Mouse (Mus musculus): ENCODE measurements around the gene Tm9sf1. TPM values are rescaled to one million over a fixed set of nuclear protein-coding genes. Genes with fewer than 3 reads are reported as not detected.

The Tm9sf1 gene
- polyA plus RNA-seq, 1 experiment, result 110 TPM

- peak; percentile 31 for DNase-seq
- 3% methylated on average over 23 of the region's 23 CpGs for WGBS
- Histone ChIP-seq H3K27me3 (replicated peaks; ENCODE audit: control insufficient read depth, insufficient read depth, low read length) (no peaks in the 10 kb centered on the region), H3K4me3 (ENCODE audit: insufficient read depth, low read depth, low read length) (peak overlapping the region; percentile 70), H3K27ac (ENCODE audit: insufficient read depth, low read depth, low read length) (peak overlapping the region; percentile 2; the same call in 1 of the 2 replicates), H3K36me3 (ENCODE audit: control insufficient read depth, insufficient read depth, low read length) (no peaks in the 10 kb centered on the region), H3K4me1 (ENCODE audit: control insufficient read depth, insufficient read depth, low read length) (no peaks in the 10 kb centered on the region)
- TF ChIP-seq POLR2A (IDR thresholded peaks at IDR 0.05; ENCODE audit: low read depth, low read length) (no peak), CTCF (conservative IDR thresholded peaks at IDR 0.05; ENCODE audit: insufficient read depth, insufficient read length, low read depth, low read length) (no peak)
These were observed 8.6 kb downstream of the Tm9sf1 start for GRCm38 (mm10) chr14:55634874-55635522.

- Histone ChIP-seq H3K36me3 (ENCODE audit: control insufficient read depth, insufficient read depth, low read length) (no peaks in the 10 kb centered on the region), H3K4me1 (ENCODE audit: control insufficient read depth, insufficient read depth, low read length) (no peaks in the 10 kb centered on the region), H3K27ac (ENCODE audit: insufficient read depth, low read depth, low read length) (no peak overlapping the region), H3K27me3 (replicated peaks; ENCODE audit: control insufficient read depth, insufficient read depth, low read length) (no peaks in the 10 kb centered on the region), H3K4me3 (ENCODE audit: insufficient read depth, low read depth, low read length) (no peak overlapping the region)
- peak; percentile 59 for DNase-seq
- TF ChIP-seq CTCF (conservative IDR thresholded peaks at IDR 0.05; ENCODE audit: insufficient read depth, insufficient read length, low read depth, low read length), result peak; percentile 85
- no peak for TF ChIP-seq POLR2A (IDR thresholded peaks at IDR 0.05; ENCODE audit: low read depth, low read length)
- WGBS, result 43% methylated on average over 5 of the region's 5 CpGs
These were observed 14.3 kb downstream of the Tm9sf1 start for GRCm38 (mm10) chr14:55629312-55629711.

GRCm38 (mm10) chr14:55628077-55628827, 15.4 kb downstream of the Tm9sf1 start:
- WGBS, result 83% methylated on average over 27 of the region's 27 CpGs
- Histone ChIP-seq H3K4me3 (ENCODE audit: insufficient read depth, low read depth, low read length) (no peak overlapping the region), H3K36me3 (ENCODE audit: control insufficient read depth, insufficient read depth, low read length) (no peaks in the 10 kb centered on the region), H3K4me1 (ENCODE audit: control insufficient read depth, insufficient read depth, low read length) (no peaks in the 10 kb centered on the region), H3K27ac (ENCODE audit: insufficient read depth, low read depth, low read length) (no peak overlapping the region), H3K27me3 (replicated peaks; ENCODE audit: control insufficient read depth, insufficient read depth, low read length) (no peaks in the 10 kb centered on the region)
- TF ChIP-seq CTCF (conservative IDR thresholded peaks at IDR 0.05; ENCODE audit: insufficient read depth, insufficient read length, low read depth, low read length) (no peak), POLR2A (IDR thresholded peaks at IDR 0.05; ENCODE audit: low read depth, low read length) (no peak)
- DNase-seq, result no peak

GRCm38 (mm10) chr14:55618486-55619195, 25.0 kb downstream of the Tm9sf1 start:
- Histone ChIP-seq H3K4me1 (ENCODE audit: control insufficient read depth, insufficient read depth, low read length) (peaks cover 1% of the 10 kb centered on the region; the same call in 1 of the 2 replicates), H3K27me3 (replicated peaks; ENCODE audit: control insufficient read depth, insufficient read depth, low read length) (no peaks in the 10 kb centered on the region), H3K36me3 (ENCODE audit: control insufficient read depth, insufficient read depth, low read length) (no peaks in the 10 kb centered on the region), H3K27ac (ENCODE audit: insufficient read depth, low read depth, low read length) (0 out of 2 replicates have a peak overlapping the region, but pooled peaks have one; percentile 16), H3K4me3 (ENCODE audit: insufficient read depth, low read depth, low read length) (peak overlapping the region; percentile 34; the same call in 1 of the 2 replicates)
- no peak for DNase-seq
- TF ChIP-seq POLR2A (IDR thresholded peaks at IDR 0.05; ENCODE audit: low read depth, low read length) (no peak), CTCF (conservative IDR thresholded peaks at IDR 0.05; ENCODE audit: insufficient read depth, insufficient read length, low read depth, low read length) (no peak)
- 39% methylated on average over 22 of the region's 22 CpGs for WGBS

GRCm38 (mm10) chr14:55617822-55618221, 25.8 kb downstream of the Tm9sf1 start, which contains the start of gene Rec8:
Rec8 (plus strand) TSS chr14:55618037.
- TF ChIP-seq POLR2A (IDR thresholded peaks at IDR 0.05; ENCODE audit: low read depth, low read length) (no peak), CTCF (conservative IDR thresholded peaks at IDR 0.05; ENCODE audit: insufficient read depth, insufficient read length, low read depth, low read length) (no peak; the same call in 1 of the 2 replicates)
- peak; percentile 69 for DNase-seq
- Histone ChIP-seq H3K4me3 (ENCODE audit: insufficient read depth, low read depth, low read length) (peak within 1 kb of the TSS; percentile 34; the same call in 1 of the 2 replicates), H3K36me3 (ENCODE audit: control insufficient read depth, insufficient read depth, low read length) (no peaks in the 10 kb centered on the region), H3K27me3 (replicated peaks; ENCODE audit: control insufficient read depth, insufficient read depth, low read length) (no peaks in the 10 kb centered on the region), H3K27ac (ENCODE audit: insufficient read depth, low read depth, low read length) (peak within 1 kb of the TSS; percentile 19; the same call in 1 of the 2 replicates), H3K4me1 (ENCODE audit: control insufficient read depth, insufficient read depth, low read length) (peaks cover 8% of the 10 kb centered on the region; the same call in 1 of the 2 replicates)
- 26% methylated on average over 21 of the region's 21 CpGs for WGBS

- DNase-seq, result no peak
- Histone ChIP-seq H3K36me3 (ENCODE audit: control insufficient read depth, insufficient read depth, low read length) (no peaks in the 10 kb centered on the region), H3K4me1 (ENCODE audit: control insufficient read depth, insufficient read depth, low read length) (peaks cover 11% of the 10 kb centered on the region; the same call in 1 of the 2 replicates), H3K4me3 (ENCODE audit: insufficient read depth, low read depth, low read length) (no peak overlapping the region), H3K27ac (ENCODE audit: insufficient read depth, low read depth, low read length) (no peak overlapping the region), H3K27me3 (replicated peaks; ENCODE audit: control insufficient read depth, insufficient read depth, low read length) (no peaks in the 10 kb centered on the region)
- TF ChIP-seq POLR2A (IDR thresholded peaks at IDR 0.05; ENCODE audit: low read depth, low read length) (no peak), CTCF (conservative IDR thresholded peaks at IDR 0.05; ENCODE audit: insufficient read depth, insufficient read length, low read depth, low read length) (no peak)
- WGBS, result 74% methylated on average over 2 of the region's 2 CpGs
These were observed 26.8 kb downstream of the Tm9sf1 start for GRCm38 (mm10) chr14:55616844-55617243.

All from kidney, adult 2 months (tissue).